Mouse (Mus musculus) hindbrain, embryonic 15.5 days (tissue): ENCODE measurements around the gene Eno1. TPM values are rescaled to one million over a fixed set of nuclear protein-coding genes. Genes with fewer than 3 reads are reported as not detected.
"Not testable (repeated sequence)": the region's sequence is repeated elsewhere in the genome, so short reads cannot be mapped to it uniquely, and the experiment has no call there.

Source experiments
- ATAC-seq: fragments of 200-750 bp; cut with Nextera tagmentation; 2 replicates; pipeline ENCODE4 v1.8.0; 2017; ENCODE audit warnings: low read depth, moderate number of reproducible peaks, moderate TSS enrichment; ENCODE audit not compliant: low FRiP score
- H3K27ac ChIP-seq: fragments of 300-500 bp; sonication (generic); replicated peaks from 2 replicates; pipeline ENCODE4 v1.5.1; 2015; ENCODE audit warnings: mild to moderate bottlenecking, inconsistent platforms
- H3K27me3 ChIP-seq: fragments of 300-500 bp; sonication (generic); 2 replicates; pipeline ENCODE4 v1.6.1; 2015; ENCODE audit warnings: control low read depth, inconsistent platforms
- H3K36me3 ChIP-seq: fragments of 300-500 bp; sonication (generic); 2 replicates; pipeline ENCODE4 v1.6.1; 2015; ENCODE audit warnings: control low read depth, inconsistent platforms
- H3K4me1 ChIP-seq: fragments of 300-500 bp; sonication (generic); replicated peaks from 2 replicates; pipeline ENCODE4 v1.6.1; 2015; ENCODE audit warnings: control low read depth, inconsistent platforms
- H3K4me2 ChIP-seq: fragments of 300-500 bp; sonication (generic); 2 replicates; pipeline ENCODE4 v1.6.1; 2015; ENCODE audit warnings: moderate library complexity, mild to moderate bottlenecking, inconsistent platforms
- H3K4me3 ChIP-seq: fragments of 300-500 bp; sonication (generic); 2 replicates; pipeline ENCODE4 v1.5.1; 2015; ENCODE audit warnings: mild to moderate bottlenecking, inconsistent platforms
- H3K9ac ChIP-seq: fragments of 300-500 bp; sonication (generic); 2 replicates; pipeline ENCODE4 v1.6.1; 2015; ENCODE audit warnings: inconsistent platforms
- H3K9me3 ChIP-seq: fragments of 300-500 bp; sonication (generic); 2 replicates; pipeline ENCODE4 v1.6.1; 2016; ENCODE audit warnings: control low read depth, inconsistent platforms
- WGBS: fragments of 180-500 bp; shearing (Covaris S2); methylation state at CpG from one replicate; pipeline ENCODE4 v1.1.7; 2015; 5-methylcytosine and 5-hydroxymethylcytosine counted together
- polyA plus RNA-seq: library from polyadenylated mRNA; unstranded; fragments of >200 nt; fragmentation: Nextera tagmentation; extraction: Ambion mirVana; gene quantifications from 2 replicates; pipeline ENCODE4 v1.2.1, GENCODE M21; 2015

Eno1 gene
- polyA plus RNA-seq, 1 experiment from 2014 or later: 1,158 TPM

- no peaks in the 10 kb centered on the region for H3K27me3 ChIP-seq
- 85% methylated on average over 5 of the region's 5 CpGs for WGBS
- H3K4me2 ChIP-seq: no peak overlapping the region
- no peaks in the 10 kb centered on the region for H3K9me3 ChIP-seq
- H3K4me3 ChIP-seq: no peak overlapping the region
- H3K36me3 ChIP-seq: no peaks in the 10 kb centered on the region
- peaks cover 21% of the 10 kb centered on the region for H3K4me1 ChIP-seq
- ATAC-seq: no peak
- no peak overlapping the region for H3K9ac ChIP-seq
- no peak overlapping the region for H3K27ac ChIP-seq
These were observed 39.0 kb downstream of the Eno1 start for GRCm38 (mm10) chr4:150275531-150275930.

DNA sequence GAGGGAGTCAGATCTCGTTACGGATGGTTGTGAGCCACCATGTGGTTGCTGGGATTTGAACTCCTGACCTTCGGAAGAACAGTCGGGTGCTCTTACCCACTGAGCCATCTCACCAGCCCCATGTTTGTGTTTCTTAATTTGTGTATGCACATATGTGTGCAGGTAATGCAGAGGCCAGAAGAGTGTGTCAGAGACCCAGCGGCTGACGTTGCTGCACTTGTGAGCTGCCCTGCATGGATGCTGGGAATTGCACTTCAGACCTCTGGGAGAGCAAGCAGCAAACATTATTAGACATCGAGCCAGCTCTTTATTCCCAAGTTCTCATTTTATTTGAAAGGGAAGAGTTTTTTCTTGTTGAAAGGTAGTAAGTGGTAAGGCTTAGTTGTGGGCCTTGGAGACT is 42.8 kb downstream of the Eno1 start:
- H3K36me3 ChIP-seq, H3K4me2 ChIP-seq, H3K4me3 ChIP-seq, ATAC-seq, H3K27me3 ChIP-seq, H3K27ac ChIP-seq, H3K9me3 ChIP-seq, H3K9ac ChIP-seq: not testable (repeated sequence)
- peaks cover 19% of the 10 kb centered on the region for H3K4me1 ChIP-seq
- WGBS: 72% methylated on average over 7 of the region's 7 CpGs

DNA sequence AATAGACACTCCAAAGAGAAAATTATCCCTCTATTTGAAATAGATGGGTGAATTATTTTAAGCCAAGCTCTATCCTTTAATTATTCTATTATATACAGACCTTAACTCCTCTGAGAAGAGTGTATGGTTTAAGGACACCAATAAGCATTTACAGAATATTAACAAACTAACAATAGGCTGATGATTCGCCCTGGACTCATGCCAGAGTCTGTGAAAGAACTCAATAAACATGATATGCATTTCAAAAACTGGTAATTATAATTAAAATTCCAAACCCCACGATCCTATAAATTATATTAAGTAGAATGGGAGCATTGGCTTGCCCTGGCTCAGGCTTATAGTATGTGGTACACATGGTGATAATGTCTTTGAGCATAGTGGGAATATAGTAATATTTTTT is 43.5 kb downstream of the Eno1 start:
- peak overlapping the region; percentile 99; the same call in 1 of the 2 replicates for H3K27ac ChIP-seq
- H3K9ac ChIP-seq: no peak overlapping the region
- peaks cover 22% of the 10 kb centered on the region for H3K4me1 ChIP-seq
- ATAC-seq: no peak
- no peaks in the 10 kb centered on the region for H3K9me3 ChIP-seq
- no peak overlapping the region for H3K4me3 ChIP-seq
- no peak overlapping the region for H3K4me2 ChIP-seq
- H3K36me3 ChIP-seq: no peaks in the 10 kb centered on the region
- 44% methylated on average over 2 of the region's 2 CpGs for WGBS
- H3K27me3 ChIP-seq: no peaks in the 10 kb centered on the region

DNA sequence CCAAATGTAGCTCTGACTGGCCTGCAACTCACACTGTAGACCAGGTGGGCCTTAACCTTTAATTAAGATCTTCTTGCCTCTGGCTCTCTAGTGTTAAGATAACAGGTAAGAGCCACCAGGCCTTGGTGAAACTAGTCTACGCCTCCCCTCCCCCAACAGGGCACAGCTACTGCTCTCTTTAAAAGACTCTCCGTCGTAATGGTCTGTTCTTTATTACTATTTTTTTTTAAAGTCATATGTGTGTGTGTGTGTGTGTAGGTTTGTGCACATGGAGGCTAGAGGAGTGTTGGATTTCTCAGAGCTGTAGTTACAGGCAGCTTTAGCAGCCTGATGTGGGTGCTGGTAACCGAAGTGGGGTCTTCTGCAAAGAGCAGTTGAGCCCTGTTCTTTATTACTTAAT is 43.9 kb downstream of the Eno1 start:
- Histone ChIP-seq H3K4me1 (peaks cover 24% of the 10 kb centered on the region), H3K36me3 (no peaks in the 10 kb centered on the region), H3K4me3 (peak overlapping the region; percentile 85), H3K9me3 (no peaks in the 10 kb centered on the region), H3K4me2 (peak overlapping the region; percentile 76), H3K9ac (no peak overlapping the region), H3K27ac (peak overlapping the region; percentile 99), H3K27me3 (no peaks in the 10 kb centered on the region)
- 45% methylated on average over 4 of the region's 4 CpGs for WGBS
- ATAC-seq: no peak

DNA sequence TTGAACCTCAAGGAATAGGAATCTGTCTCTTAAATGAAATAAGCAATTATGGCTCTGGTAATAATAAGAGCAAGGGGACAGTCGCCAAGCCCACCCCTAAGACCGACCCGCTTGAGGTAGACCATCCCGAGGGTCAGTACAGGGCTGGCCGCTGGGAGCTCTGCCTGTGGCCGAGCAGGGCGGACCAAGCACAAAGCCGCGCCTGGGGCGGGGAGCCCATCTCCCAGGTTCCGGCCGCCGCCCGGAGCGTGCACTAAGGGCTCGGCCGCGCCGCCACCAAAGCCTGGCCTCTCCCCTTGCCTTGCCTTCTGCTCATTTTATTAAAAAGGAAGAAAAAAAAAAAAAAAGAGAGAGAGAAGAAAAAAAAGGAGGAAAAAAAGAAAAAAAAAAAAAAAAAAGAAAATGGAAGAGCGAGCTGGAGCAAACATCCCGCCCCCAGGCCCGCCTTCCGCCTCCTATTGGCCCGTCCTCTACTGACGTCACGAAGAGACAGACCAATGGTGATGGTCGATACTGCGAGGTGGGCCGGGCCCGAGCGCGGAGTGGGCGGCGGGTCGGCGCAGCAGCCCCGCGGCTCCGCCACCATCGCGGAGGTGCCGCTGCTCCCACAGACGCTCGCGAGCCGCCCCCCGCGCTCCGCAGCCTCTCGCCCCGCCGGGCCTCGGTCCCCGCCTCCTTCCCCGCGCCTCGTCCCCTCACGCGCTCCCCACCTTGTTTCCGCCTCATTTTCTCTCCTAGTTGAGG is 44.7 kb downstream of the Eno1 start, which contains the start of gene Rere:
Gene Rere, plus strand, starts transcription at position 629 of the 744 bp plus-strand sequence.
- no peaks in the 10 kb centered on the region for H3K9me3 ChIP-seq
- ATAC-seq: peak; percentile 97
- H3K4me3 ChIP-seq: peak within 1 kb of the TSS; percentile 85
- under 1% methylated on average over 49 of the region's 60 CpGs for WGBS
- peak within 1 kb of the TSS; percentile 93 for H3K9ac ChIP-seq
- peak within 1 kb of the TSS; percentile 80 for H3K4me2 ChIP-seq
- H3K36me3 ChIP-seq: no peaks in the 10 kb centered on the region
- peaks cover 32% of the 10 kb centered on the region for H3K4me1 ChIP-seq
- H3K27ac ChIP-seq: peak within 1 kb of the TSS; percentile 99
- H3K27me3 ChIP-seq: no peaks in the 10 kb centered on the region

DNA sequence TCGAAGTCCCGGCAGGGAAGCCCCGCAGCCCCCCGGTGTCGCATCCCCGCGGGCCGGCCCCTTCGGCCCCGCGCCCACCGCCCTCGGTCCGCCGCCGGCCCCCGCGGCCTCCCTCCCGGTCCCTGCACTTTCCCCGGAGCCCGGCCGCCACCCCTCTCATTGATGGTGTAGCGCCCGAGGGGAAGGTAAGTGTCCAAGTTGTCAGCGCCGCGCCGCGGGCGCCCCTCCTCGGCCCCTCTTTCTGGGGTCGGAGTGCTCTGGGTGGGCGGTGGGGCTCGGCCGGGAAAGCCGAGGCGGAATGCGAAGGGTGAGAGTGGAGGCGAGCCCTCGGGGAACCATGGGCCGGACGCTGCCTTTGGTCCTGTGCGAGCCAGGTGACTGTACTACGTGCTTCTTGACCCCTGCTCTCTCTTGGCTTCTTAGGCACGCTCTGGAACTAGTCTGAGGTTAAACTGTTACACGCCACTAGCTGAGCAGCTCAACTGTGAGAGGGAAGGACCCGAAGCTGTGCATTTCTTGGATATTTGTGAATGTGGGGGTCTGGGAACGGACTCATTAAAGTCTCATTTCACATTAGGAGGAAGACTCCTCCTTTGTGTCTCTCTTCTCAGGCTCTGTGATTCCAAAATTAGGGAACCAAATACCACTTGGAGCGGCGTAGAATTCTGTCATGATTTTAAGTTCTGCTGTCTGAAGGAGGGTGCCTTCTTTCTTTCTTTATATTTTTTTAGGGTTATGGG is 45.5 kb downstream of the Eno1 start:
- 1% methylated on average over 37 of the region's 50 CpGs for WGBS
- Histone ChIP-seq H3K4me2 (peak overlapping the region; percentile 80), H3K4me3 (peak overlapping the region; percentile 85), H3K27ac (peak overlapping the region; percentile 92), H3K9ac (peak overlapping the region; percentile 93), H3K36me3 (no peaks in the 10 kb centered on the region), H3K4me1 (peaks cover 39% of the 10 kb centered on the region), H3K27me3 (no peaks in the 10 kb centered on the region), H3K9me3 (no peaks in the 10 kb centered on the region)
- peak; percentile 12; the same call in 1 of the 2 replicates for ATAC-seq

DNA sequence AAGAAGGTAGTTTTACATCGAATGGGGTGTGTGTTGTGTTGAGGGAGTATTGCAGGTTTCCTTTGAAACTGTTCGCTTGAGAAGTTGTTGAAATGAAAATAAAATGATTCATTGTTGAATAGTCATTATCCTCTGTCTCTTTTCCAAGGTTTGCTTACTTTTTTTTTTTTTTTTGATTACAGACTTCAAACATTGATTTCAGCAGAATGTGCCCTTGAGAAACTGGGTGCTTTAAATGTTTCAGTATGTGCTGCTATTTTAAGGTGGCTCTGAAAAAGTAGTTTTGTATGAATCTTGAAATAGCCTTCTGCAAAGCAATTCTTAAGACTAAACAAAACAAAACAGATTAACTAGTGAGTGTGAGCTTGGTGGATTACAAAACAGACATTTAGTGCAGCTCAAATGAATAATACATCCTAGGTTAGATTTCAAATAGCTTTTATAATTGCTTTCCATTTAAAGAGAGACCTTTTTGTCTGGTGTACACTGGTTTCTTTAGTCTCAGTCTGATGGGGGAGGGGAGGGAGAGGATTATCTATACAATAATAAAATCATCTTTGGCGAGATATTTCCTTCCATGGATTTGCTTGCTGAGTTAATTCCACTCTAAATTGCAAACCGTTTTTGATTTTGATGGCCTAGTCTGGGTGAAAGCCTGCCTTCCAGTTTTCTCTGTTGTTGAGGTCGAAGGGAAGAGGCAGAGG is 46.3 kb downstream of the Eno1 start:
- peak overlapping the region; percentile 93 for H3K9ac ChIP-seq
- H3K36me3 ChIP-seq: no peaks in the 10 kb centered on the region
- peaks cover 44% of the 10 kb centered on the region for H3K4me1 ChIP-seq
- peak overlapping the region; percentile 80 for H3K4me2 ChIP-seq
- no peaks in the 10 kb centered on the region for H3K27me3 ChIP-seq
- peak overlapping the region; percentile 85 for H3K4me3 ChIP-seq
- H3K9me3 ChIP-seq: no peaks in the 10 kb centered on the region
- peak overlapping the region; percentile 92 for H3K27ac ChIP-seq
- 5% methylated on average over 5 of the region's 5 CpGs for WGBS
- no peak for ATAC-seq

GRCm38 (mm10) chr4:150283335-150283638 is 46.8 kb downstream of the Eno1 start:
- H3K4me2 ChIP-seq: peak overlapping the region; percentile 80

GRCm38 (mm10) chr4:150283993-150284392 is 47.5 kb downstream of the Eno1 start:
- H3K9ac ChIP-seq: peak overlapping the region; percentile 93
- H3K4me2 ChIP-seq: peak overlapping the region; percentile 80
- 3% methylated on average over 6 of the region's 6 CpGs for WGBS
- peaks cover 56% of the 10 kb centered on the region for H3K4me1 ChIP-seq
- H3K27me3 ChIP-seq: no peaks in the 10 kb centered on the region
- H3K4me3 ChIP-seq: peak overlapping the region; percentile 85
- H3K9me3 ChIP-seq: no peaks in the 10 kb centered on the region
- no peak for ATAC-seq
- peak overlapping the region; percentile 92 for H3K27ac ChIP-seq
- H3K36me3 ChIP-seq: no peaks in the 10 kb centered on the region

More at GRCm38 (mm10) chr4:150283335-150283638, 46.8 kb downstream of the Eno1 start:
- Histone ChIP-seq H3K36me3 (no peaks in the 10 kb centered on the region), H3K4me3 (peak overlapping the region; percentile 85), H3K27me3 (no peaks in the 10 kb centered on the region), H3K4me1 (peaks cover 49% of the 10 kb centered on the region), H3K27ac (peak overlapping the region; percentile 92), H3K9ac (peak overlapping the region; percentile 93), H3K9me3 (no peaks in the 10 kb centered on the region)
- WGBS: 8% methylated on average over 2 of the region's 2 CpGs
- ATAC-seq: no peak

GRCm38 (mm10) chr4:150286980-150287379 is 50.5 kb downstream of the Eno1 start:
- Histone ChIP-seq H3K27me3 (no peaks in the 10 kb centered on the region), H3K4me1 (peaks cover 61% of the 10 kb centered on the region), H3K4me3 (no peak overlapping the region), H3K9me3 (no peaks in the 10 kb centered on the region), H3K36me3 (no peaks in the 10 kb centered on the region), H3K9ac (no peak overlapping the region), H3K4me2 (no peak overlapping the region), H3K27ac (no peak overlapping the region)
- no peak for ATAC-seq
- WGBS: 82% methylated on average over 8 of the region's 8 CpGs

GRCm38 (mm10) chr4:150287463-150287862 is 50.9 kb downstream of the Eno1 start:
- not testable (repeated sequence) for H3K36me3 ChIP-seq, ATAC-seq, H3K4me2 ChIP-seq, H3K27me3 ChIP-seq, H3K27ac ChIP-seq, H3K9ac ChIP-seq, H3K4me3 ChIP-seq, H3K9me3 ChIP-seq
- WGBS: 79% methylated on average over 1 of the region's 1 CpGs
- peaks cover 61% of the 10 kb centered on the region for H3K4me1 ChIP-seq

GRCm38 (mm10) chr4:150291900-150292299 is 55.4 kb downstream of the Eno1 start:
- no peak overlapping the region for H3K4me2 ChIP-seq
- 96% methylated on average over 3 of the region's 3 CpGs for WGBS

More at GRCm38 (mm10) chr4:150291900-150292299, 55.4 kb downstream of the Eno1 start:
- no peak for ATAC-seq
- no peak overlapping the region for H3K4me3 ChIP-seq
- peaks cover 30% of the 10 kb centered on the region for H3K4me1 ChIP-seq
- H3K27ac ChIP-seq: no peak overlapping the region
- H3K27me3 ChIP-seq: no peaks in the 10 kb centered on the region
- H3K36me3 ChIP-seq: no peaks in the 10 kb centered on the region
- H3K9ac ChIP-seq: no peak overlapping the region
- no peaks in the 10 kb centered on the region for H3K9me3 ChIP-seq
